ENCODE assay signal across 8 mouse cellular contexts in the genomic region with DNA sequence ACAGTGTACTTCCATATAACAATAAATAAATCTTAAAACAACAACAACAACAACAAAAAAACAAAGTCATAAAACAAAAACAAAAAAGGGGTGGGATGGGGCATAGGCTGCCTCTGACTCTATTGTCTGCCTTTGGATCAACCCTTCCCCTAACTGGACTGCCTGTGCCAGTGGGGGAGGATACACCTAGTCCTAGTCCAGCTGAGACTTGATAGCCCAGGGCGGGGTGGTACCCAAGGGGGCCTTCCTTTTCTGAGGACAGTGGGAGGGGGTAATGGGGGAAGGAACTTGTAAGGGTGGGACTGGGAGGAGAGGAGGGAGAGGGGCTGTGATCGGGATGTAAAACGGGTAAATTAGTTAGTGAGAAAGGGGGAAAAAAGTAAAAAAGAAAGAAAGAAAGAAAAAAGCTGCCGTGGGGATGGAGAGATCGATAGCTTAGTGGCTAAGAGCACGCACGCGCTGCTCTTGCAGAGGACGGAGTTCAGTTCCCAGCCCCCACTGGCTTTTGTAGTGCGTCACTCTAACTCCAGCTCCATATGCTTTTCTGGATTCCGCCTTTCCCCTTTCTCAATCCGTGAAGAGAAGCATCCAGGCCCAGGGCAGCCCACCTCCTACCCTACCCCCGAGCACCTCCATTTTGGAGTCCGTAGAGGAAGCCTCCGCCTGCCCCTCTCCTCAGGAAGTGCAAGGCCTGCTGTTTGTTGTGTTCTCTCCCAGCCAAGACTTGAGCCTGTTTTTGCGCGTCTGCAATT.
DNase-seq lines count a peak whose midpoint lies in the region; ATAC-seq lines count a peak whose summit lies in the region.

No protein-coding gene starts in this region.

- DNase-seq in heart, postnatal 36 days, result no peak
- DNase-seq in embryonic facial prominence, embryonic 10.5 days (ENCODE audit: low spot score), result peak; percentile 52
- DNase-seq in spleen, postnatal 36 days (ENCODE audit: low spot score in 2 of 2), result no peak
- DNase-seq in left cerebral cortex, postnatal 10 days (ENCODE audit: extremely low spot score in 1 of 2, low spot score in 2 of 2), result no peak
- no peak for DNase-seq in urinary bladder, postnatal 36 days (ENCODE audit: low spot score in 2 of 2)

- intact Hi-C loops in heart, postnatal 36 days (cut with DNase I), result no loop called here
- intact Hi-C loops in left cerebral cortex, postnatal 10 days (cut with DNase I), result no loop called here

- H3K27me3 ChIP-seq in heart, embryonic 14.5 days (ENCODE audit: control insufficient read depth, insufficient read depth, low read length), result no peaks in the 10 kb centered on the region
- no peaks in the 10 kb centered on the region for H3K27me3 ChIP-seq in embryonic facial prominence, embryonic 10.5 days (replicated peaks; ENCODE audit: low read depth, poor library complexity, severe bottlenecking)
- H3K27me3 ChIP-seq in intestine, embryonic 16.5 days (replicated peaks; ENCODE audit: control insufficient read depth, insufficient read depth, low read length), result no peaks in the 10 kb centered on the region
- no peaks in the 10 kb centered on the region for H3K27me3 ChIP-seq in midbrain, embryonic 15.5 days (replicated peaks)

- ATAC-seq in heart, embryonic 14.5 days (ENCODE audit: insufficient number of reproducible peaks, insufficient read depth, low FRiP score, low read depth), result no peak
- no peak for ATAC-seq in intestine, embryonic 16.5 days
- 0 out of 2 replicates have a peak, but pooled peaks have one; percentile 39 for ATAC-seq in midbrain, embryonic 15.5 days (replicated peaks)

- H3K4me2 ChIP-seq in heart, embryonic 14.5 days (ENCODE audit: low read length), result no peak overlapping the region; the same call in 1 of the 2 replicates
- H3K4me2 ChIP-seq in intestine, embryonic 16.5 days (ENCODE audit: low read depth, low read length), result no peak overlapping the region
- H3K4me2 ChIP-seq in midbrain, embryonic 15.5 days, result peak overlapping the region; percentile 37

- peaks cover 32 to 56% of the 10 kb centered on the region in 2 experiments for H3K4me1 ChIP-seq in heart, embryonic 14.5 days (ENCODE audit: control insufficient read depth in 2 of 2, insufficient read depth in 2 of 2, low read length in 2 of 2)
- H3K4me1 ChIP-seq in embryonic facial prominence, embryonic 10.5 days, result peaks cover 33% of the 10 kb centered on the region
- H3K4me1 ChIP-seq in intestine, embryonic 16.5 days (ENCODE audit: control insufficient read depth, insufficient read depth, low read length), result peaks cover 23% of the 10 kb centered on the region
- H3K4me1 ChIP-seq in midbrain, embryonic 15.5 days, result no peaks in the 10 kb centered on the region; the same call in 1 of the 2 replicates

- peak overlapping the region; percentile 9; the same call in 1 of the 2 replicates for H3K9ac ChIP-seq in heart, embryonic 14.5 days (ENCODE audit: low read length)
- 0 out of 2 replicates have a peak overlapping the region, but pooled peaks have one; percentile 14 for H3K9ac ChIP-seq in intestine, embryonic 16.5 days (ENCODE audit: low read depth, low read length)
- no peak overlapping the region for H3K9ac ChIP-seq in midbrain, embryonic 15.5 days

- no peak overlapping the region for H3K4me3 ChIP-seq in heart, embryonic 14.5 days (ENCODE audit: control insufficient read depth in 1 of 2, insufficient read depth in 1 of 2, low read depth in 1 of 2, low read length in 2 of 2)
- H3K4me3 ChIP-seq in embryonic facial prominence, embryonic 10.5 days, result peak overlapping the region; percentile 25
- H3K4me3 ChIP-seq in intestine, embryonic 16.5 days (ENCODE audit: low read length), result no peak overlapping the region
- no peak overlapping the region for H3K4me3 ChIP-seq in midbrain, embryonic 15.5 days

- 33% methylated on average over 17 of the region's 17 CpGs for WGBS in heart, embryonic 14.5 days
- 25% methylated on average over 17 of the region's 17 CpGs for WGBS in embryonic facial prominence, embryonic 10.5 days
- 37% methylated on average over 17 of the region's 17 CpGs for WGBS in intestine, embryonic 16.5 days
- 27% methylated on average over 17 of the region's 17 CpGs for WGBS in midbrain, embryonic 15.5 days

- no peaks in the 10 kb centered on the region for H3K9me3 ChIP-seq in heart, embryonic 14.5 days (ENCODE audit: control insufficient read depth, low read length)
- H3K9me3 ChIP-seq in embryonic facial prominence, embryonic 10.5 days, result no peaks in the 10 kb centered on the region
- H3K9me3 ChIP-seq in intestine, embryonic 16.5 days (ENCODE audit: control insufficient read depth, low read length), result no peaks in the 10 kb centered on the region
- no peaks in the 10 kb centered on the region for H3K9me3 ChIP-seq in midbrain, embryonic 15.5 days

- peak overlapping the region; percentile 64 to 96 for H3K27ac ChIP-seq in heart, embryonic 14.5 days (replicated peaks in 1 of 2; ENCODE audit: control insufficient read depth in 1 of 2, insufficient read depth in 1 of 2, low read depth in 2 of 2, low read length in 2 of 2)
- peak overlapping the region; percentile 76 for H3K27ac ChIP-seq in embryonic facial prominence, embryonic 10.5 days (replicated peaks)
- H3K27ac ChIP-seq in intestine, embryonic 16.5 days (ENCODE audit: low read length), result no peak overlapping the region
- no peak overlapping the region for H3K27ac ChIP-seq in midbrain, embryonic 15.5 days

- H3K36me3 ChIP-seq in heart, embryonic 14.5 days (ENCODE audit: control insufficient read depth, insufficient read depth, low read length), result no peaks in the 10 kb centered on the region
- no peaks in the 10 kb centered on the region for H3K36me3 ChIP-seq in embryonic facial prominence, embryonic 10.5 days (replicated peaks)
- no peaks in the 10 kb centered on the region for H3K36me3 ChIP-seq in intestine, embryonic 16.5 days (ENCODE audit: control insufficient read depth, insufficient read depth, low read length)
- no peaks in the 10 kb centered on the region for H3K36me3 ChIP-seq in midbrain, embryonic 15.5 days (replicated peaks)

Comparison
In these comparisons a context has a peak if more than half of its experiments do, and no peak if none do; other contexts are left out.
1. H3K27ac ChIP-seq: peak in heart, embryonic 14.5 days (2 of 2) and embryonic facial prominence, embryonic 10.5 days (single experiment); none in intestine, embryonic 16.5 days (single experiment) and midbrain, embryonic 15.5 days (single experiment).